Mouse (Mus musculus) right cerebral cortex, adult 18-20 months (tissue): ENCODE data around the gene Ldlrad3.

Source experiments
- DNase-seq: peaks from one replicate; pipeline ENCODE4 v3.0.0; 2022; ENCODE audit warnings: mixed read lengths

The Ldlrad3 gene

GRCm38 (mm10) chr2:102113323-102113722 is 72.9 kb downstream of the Ldlrad3 start:
- DNase-seq, result no peak

- no peak for DNase-seq
Measured at GRCm38 (mm10) chr2:102111906-102112499, 74.2 kb downstream of the Ldlrad3 start.

- no peak for DNase-seq
Measured at GRCm38 (mm10) chr2:102110306-102110705, 75.9 kb downstream of the Ldlrad3 start.

- DNase-seq, result no peak
Measured at GRCm38 (mm10) chr2:102107280-102107679, 78.9 kb downstream of the Ldlrad3 start.

GRCm38 (mm10) chr2:102106728-102107127 is 79.5 kb downstream of the Ldlrad3 start:
- no peak for DNase-seq

GRCm38 (mm10) chr2:102105454-102105853 is 80.7 kb downstream of the Ldlrad3 start:
- DNase-seq, result no peak

GRCm38 (mm10) chr2:102103955-102104354 is 82.2 kb downstream of the Ldlrad3 start:
- peak; percentile 89 for DNase-seq

GRCm38 (mm10) chr2:102100490-102100889 is 85.7 kb downstream of the Ldlrad3 start:
- no peak for DNase-seq

GRCm38 (mm10) chr2:102099702-102100450 is 86.3 kb downstream of the Ldlrad3 start:
- no peak for DNase-seq

- DNase-seq, result no peak
Measured at GRCm38 (mm10) chr2:102099261-102099660, 86.9 kb downstream of the Ldlrad3 start.

GRCm38 (mm10) chr2:102094773-102095172 is 91.4 kb downstream of the Ldlrad3 start:
- DNase-seq, result no peak

GRCm38 (mm10) chr2:102094281-102094680 is 91.9 kb downstream of the Ldlrad3 start:
- no peak for DNase-seq

GRCm38 (mm10) chr2:102092579-102092978 is 93.6 kb downstream of the Ldlrad3 start:
- DNase-seq, result no peak

GRCm38 (mm10) chr2:102091516-102092350 is 94.5 kb downstream of the Ldlrad3 start:
- peak; percentile 83 for DNase-seq

- no peak for DNase-seq
Measured at GRCm38 (mm10) chr2:102087787-102088186, 98.4 kb downstream of the Ldlrad3 start.

- DNase-seq, result no peak
Measured at GRCm38 (mm10) chr2:102086583-102086982, 99.6 kb downstream of the Ldlrad3 start.

GRCm38 (mm10) chr2:102082782-102083181 is 103.4 kb downstream of the Ldlrad3 start:
- DNase-seq, result no peak

- DNase-seq, result peak; percentile 77
Measured at GRCm38 (mm10) chr2:102077554-102077953, 108.6 kb downstream of the Ldlrad3 start.

GRCm38 (mm10) chr2:102076237-102076636 is 109.9 kb downstream of the Ldlrad3 start:
- DNase-seq, result no peak

- DNase-seq, result no peak
Measured at GRCm38 (mm10) chr2:102073266-102074037, 112.7 kb downstream of the Ldlrad3 start.

GRCm38 (mm10) chr2:102072859-102073258 is 113.3 kb downstream of the Ldlrad3 start:
- no peak for DNase-seq

GRCm38 (mm10) chr2:102071022-102071717 is 115.0 kb downstream of the Ldlrad3 start:
- peak; percentile 63 for DNase-seq
